Mouse (Mus musculus) urinary bladder, postnatal 4 days (tissue): ENCODE measurements around the gene Olfr19.
"Not testable (repeated sequence)": the region's sequence is repeated elsewhere in the genome, so short reads cannot be mapped to it uniquely, and the experiment has no call there.

Source experiments
- DNase-seq, 2 experiments: peaks; one replicate each; pipeline ENCODE4 v3.0.0; 2021 to 2022; ENCODE audit warnings: low spot score in 2 of 2

Gene Olfr19

GRCm38 (mm10) chr16:16676305-16676704 lies at the start of gene Olfr19:
TSS of gene Olfr19 (minus strand) at chr16:16676405.
- DNase-seq = no peak

GRCm38 (mm10) chr16:16684975-16685374 lies 8.8 kb upstream of the Olfr19 start:
- DNase-seq = no peak

GRCm38 (mm10) chr16:16684053-16684452 lies 7.8 kb upstream of the Olfr19 start:
- DNase-seq = no peak

- no peak for DNase-seq
These were observed 11.2 kb downstream of the Olfr19 start for GRCm38 (mm10) chr16:16664994-16665393.

GRCm38 (mm10) chr16:16664516-16664915 lies 11.7 kb downstream of the Olfr19 start:
- not testable (repeated sequence) for DNase-seq

GRCm38 (mm10) chr16:16645148-16645547 lies 31.1 kb downstream of the Olfr19 start:
- no peak for DNase-seq

- no peak for DNase-seq
These were observed 42.5 kb downstream of the Olfr19 start for GRCm38 (mm10) chr16:16633730-16634129.
